Mouse (Mus musculus): ENCODE measurements around the gene U2surp.
"Not testable (repeated sequence)": the region's sequence is repeated elsewhere in the genome, so short reads cannot be mapped to it uniquely, and the experiment has no call there.

The U2surp gene

GRCm38 (mm10) chr9:95469011-95469576 is 42.7 kb downstream of the U2surp start:
- DNase-seq (ENCODE audit: low read depth), result not testable (repeated sequence)

- no peak for DNase-seq (ENCODE audit: low read depth)
These were observed 47.8 kb downstream of the U2surp start for GRCm38 (mm10) chr9:95464028-95464427.

GRCm38 (mm10) chr9:95451931-95452330 is 59.9 kb downstream of the U2surp start:
- DNase-seq (ENCODE audit: low read depth), result peak; percentile 35

GRCm38 (mm10) chr9:95450586-95450985 is 61.2 kb downstream of the U2surp start:
- DNase-seq (ENCODE audit: low read depth), result no peak

GRCm38 (mm10) chr9:95442321-95442731 is 69.5 kb downstream of the U2surp start:
- DNase-seq (ENCODE audit: low read depth), result no peak

GRCm38 (mm10) chr9:95437883-95438282 is 73.9 kb downstream of the U2surp start:
- DNase-seq (ENCODE audit: low read depth), result no peak

GRCm38 (mm10) chr9:95436294-95436613 is 75.5 kb downstream of the U2surp start:
- DNase-seq (ENCODE audit: low read depth), result no peak

- DNase-seq (ENCODE audit: low read depth), result no peak
These were observed 76.1 kb downstream of the U2surp start for GRCm38 (mm10) chr9:95435506-95436293.

- DNase-seq (ENCODE audit: low read depth), result no peak
These were observed 83.5 kb downstream of the U2surp start for GRCm38 (mm10) chr9:95428277-95428676.

GRCm38 (mm10) chr9:95413911-95414310 is 97.9 kb downstream of the U2surp start:
- DNase-seq (ENCODE audit: low read depth), result no peak

- DNase-seq (ENCODE audit: low read depth), result no peak
These were observed 99.7 kb downstream of the U2surp start for GRCm38 (mm10) chr9:95412047-95412446.

- no peak for DNase-seq (ENCODE audit: low read depth)
These were observed 104.1 kb downstream of the U2surp start for GRCm38 (mm10) chr9:95407586-95408220.
